Mouse (Mus musculus) liver, postnatal 0 days (tissue): ENCODE results near the gene Rbm4b.

Source experiments
- CTCF ChIP-seq: sonication (generic); IDR thresholded peaks from 2 replicates; pipeline ENCODE4 v1.5.1; 2016; ENCODE audit warnings: antibody characterized with exemption, low read depth
- EP300 ChIP-seq: IDR thresholded peaks from 2 replicates; pipeline ENCODE4 v1.6.1; 2016; ENCODE audit warnings: antibody characterized with exemption, low read depth, mild to moderate bottlenecking

DNA sequence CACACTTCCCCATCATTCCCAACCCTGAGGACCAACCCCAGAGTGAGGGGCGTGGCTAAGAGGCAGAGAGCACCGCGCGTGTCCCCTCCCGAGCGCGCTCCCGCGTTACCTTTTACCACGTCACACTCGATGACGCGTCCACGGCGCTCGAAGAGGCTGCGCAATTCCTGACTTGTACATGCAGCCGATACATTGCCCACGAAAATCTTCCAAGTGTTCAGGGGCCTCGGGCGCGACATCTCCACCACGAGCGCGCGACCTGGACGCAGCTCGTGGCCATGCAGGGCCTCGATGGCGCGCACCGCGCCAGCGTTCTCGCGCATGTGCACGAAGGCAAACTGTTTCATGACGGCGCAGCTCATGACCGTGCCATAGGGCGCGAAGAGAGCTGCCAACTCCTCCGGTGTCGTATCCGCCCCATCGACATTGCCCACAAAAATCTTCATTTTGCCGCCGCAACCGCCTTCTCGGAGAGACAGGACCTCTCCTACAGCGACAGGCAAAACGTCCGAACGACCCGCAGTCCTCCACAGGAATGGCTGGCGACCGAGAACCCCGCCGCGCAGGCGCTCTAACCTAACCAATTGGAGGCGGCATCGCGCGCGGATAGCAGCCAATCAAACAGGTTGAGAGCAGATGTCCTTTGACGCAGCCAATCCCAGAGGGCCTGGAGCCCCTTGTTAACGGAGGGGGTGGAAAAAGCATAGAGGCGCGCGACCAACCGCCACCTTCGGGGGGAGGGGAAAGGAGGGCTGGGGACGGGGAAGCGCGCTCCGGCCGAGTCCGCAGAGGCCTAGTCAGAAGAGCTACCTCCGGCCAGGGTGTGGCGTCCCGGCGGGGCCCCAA is 55.0 kb downstream of the Rbm4b start, which contains the start of the genes Gm21992 and Rbm14:
- no peak; the same call in 1 of the 2 replicates for TF ChIP-seq CTCF
- TF ChIP-seq EP300: peak; percentile 30; the same call in 1 of the 2 replicates
